Mouse (Mus musculus): ENCODE data around the gene Foxn3. TPM values are rescaled to one million over a fixed set of nuclear protein-coding genes. Genes with fewer than 3 reads are reported as not detected.

Foxn3 gene
- polyA plus RNA-seq, 1 experiment from 2014 or later = 87.3 TPM

- peaks cover 12% of the 10 kb centered on the region for H3K4me1 ChIP-seq (replicated peaks; ENCODE audit: control insufficient read depth, insufficient read depth, low read length)
These were observed 259.3 kb downstream of the Foxn3 start for GRCm38 (mm10) chr12:99304056-99304455.

GRCm38 (mm10) chr12:99303581-99303980 lies 259.8 kb downstream of the Foxn3 start:
- ATAC-seq (replicated peaks; ENCODE audit: low FRiP score) = no peak
- Histone ChIP-seq H3K27me3 (ENCODE audit: control insufficient read depth, insufficient read depth, low read length) (no peaks in the 10 kb centered on the region), H3K4me2 (ENCODE audit: low read depth, low read length, severe bottlenecking) (no peak overlapping the region), H3K27ac (ENCODE audit: low read depth, low read length) (no peak overlapping the region), H3K4me3 (ENCODE audit: low read depth, low read length) (no peak overlapping the region), H3K9me3 (ENCODE audit: control insufficient read depth, low read length) (no peaks in the 10 kb centered on the region), H3K9ac (ENCODE audit: low read length) (no peak overlapping the region), H3K36me3 (ENCODE audit: control insufficient read depth, insufficient read depth, low read length) (no peaks in the 10 kb centered on the region), H3K4me1 (replicated peaks; ENCODE audit: control insufficient read depth, insufficient read depth, low read length) (peaks cover 17% of the 10 kb centered on the region)
- 42% methylated on average over 6 of the region's 6 CpGs for WGBS
- DNase-seq (ENCODE audit: low spot score) = no peak

More at GRCm38 (mm10) chr12:99304056-99304455, 259.3 kb downstream of the Foxn3 start:
- Histone ChIP-seq H3K36me3 (ENCODE audit: control insufficient read depth, insufficient read depth, low read length) (no peaks in the 10 kb centered on the region), H3K27ac (ENCODE audit: low read depth, low read length) (no peak overlapping the region), H3K4me2 (ENCODE audit: low read depth, low read length, severe bottlenecking) (no peak overlapping the region), H3K4me3 (ENCODE audit: low read depth, low read length) (no peak overlapping the region), H3K27me3 (ENCODE audit: control insufficient read depth, insufficient read depth, low read length) (no peaks in the 10 kb centered on the region), H3K9ac (ENCODE audit: low read length) (no peak overlapping the region), H3K9me3 (ENCODE audit: control insufficient read depth, low read length) (no peaks in the 10 kb centered on the region)
- no peak for DNase-seq (ENCODE audit: low spot score)
- ATAC-seq (replicated peaks; ENCODE audit: low FRiP score) = no peak
- 71% methylated on average over 5 of the region's 5 CpGs for WGBS

GRCm38 (mm10) chr12:99299900-99300299 lies 263.5 kb downstream of the Foxn3 start:
- H3K27ac ChIP-seq (ENCODE audit: low read depth, low read length) = no peak overlapping the region
- no peak overlapping the region for H3K4me3 ChIP-seq (ENCODE audit: low read depth, low read length)
- no peaks in the 10 kb centered on the region for H3K36me3 ChIP-seq (ENCODE audit: control insufficient read depth, insufficient read depth, low read length)
- H3K27me3 ChIP-seq (ENCODE audit: control insufficient read depth, insufficient read depth, low read length) = no peaks in the 10 kb centered on the region
- DNase-seq (ENCODE audit: low spot score) (no peak), ATAC-seq (replicated peaks; ENCODE audit: low FRiP score) (peak; percentile 60; the same call in 1 of the 2 replicates)
- H3K4me2 ChIP-seq (ENCODE audit: low read depth, low read length, severe bottlenecking) = no peak overlapping the region
- H3K9ac ChIP-seq (ENCODE audit: low read length) = no peak overlapping the region
- no peaks in the 10 kb centered on the region for H3K9me3 ChIP-seq (ENCODE audit: control insufficient read depth, low read length)
- peaks cover 16% of the 10 kb centered on the region for H3K4me1 ChIP-seq (replicated peaks; ENCODE audit: control insufficient read depth, insufficient read depth, low read length)
- WGBS = 14% methylated on average over 4 of the region's 4 CpGs

- Histone ChIP-seq H3K4me3 (ENCODE audit: low read depth, low read length) (no peak overlapping the region), H3K9me3 (ENCODE audit: control insufficient read depth, low read length) (no peaks in the 10 kb centered on the region), H3K4me1 (replicated peaks; ENCODE audit: control insufficient read depth, insufficient read depth, low read length) (peaks cover 21% of the 10 kb centered on the region), H3K27ac (ENCODE audit: low read depth, low read length) (peak overlapping the region; percentile 19; the same call in 1 of the 2 replicates), H3K36me3 (ENCODE audit: control insufficient read depth, insufficient read depth, low read length) (no peaks in the 10 kb centered on the region), H3K9ac (ENCODE audit: low read length) (peak overlapping the region; percentile 28; the same call in 1 of the 2 replicates), H3K4me2 (ENCODE audit: low read depth, low read length, severe bottlenecking) (no peak overlapping the region), H3K27me3 (ENCODE audit: control insufficient read depth, insufficient read depth, low read length) (no peaks in the 10 kb centered on the region)
- WGBS = 16% methylated on average over 12 of the region's 12 CpGs
- ATAC-seq (replicated peaks; ENCODE audit: low FRiP score) = no peak
- no peak for DNase-seq (ENCODE audit: low spot score)
These were observed 264.4 kb downstream of the Foxn3 start for GRCm38 (mm10) chr12:99298851-99299600.

GRCm38 (mm10) chr12:99298242-99298641 lies 265.1 kb downstream of the Foxn3 start:
- Histone ChIP-seq H3K4me1 (replicated peaks; ENCODE audit: control insufficient read depth, insufficient read depth, low read length) (peaks cover 22% of the 10 kb centered on the region), H3K27ac (ENCODE audit: low read depth, low read length) (0 out of 2 replicates have a peak overlapping the region, but pooled peaks have one; percentile 19), H3K9ac (ENCODE audit: low read length) (no peak overlapping the region), H3K36me3 (ENCODE audit: control insufficient read depth, insufficient read depth, low read length) (no peaks in the 10 kb centered on the region), H3K9me3 (ENCODE audit: control insufficient read depth, low read length) (no peaks in the 10 kb centered on the region), H3K4me2 (ENCODE audit: low read depth, low read length, severe bottlenecking) (no peak overlapping the region), H3K4me3 (ENCODE audit: low read depth, low read length) (no peak overlapping the region), H3K27me3 (ENCODE audit: control insufficient read depth, insufficient read depth, low read length) (no peaks in the 10 kb centered on the region)
- DNase-seq (ENCODE audit: low spot score) (no peak), ATAC-seq (replicated peaks; ENCODE audit: low FRiP score) (no peak)
- 76% methylated on average over 6 of the region's 6 CpGs for WGBS

GRCm38 (mm10) chr12:99297792-99298191 lies 265.6 kb downstream of the Foxn3 start:
- H3K27me3 ChIP-seq (ENCODE audit: control insufficient read depth, insufficient read depth, low read length) = no peaks in the 10 kb centered on the region
- WGBS = 80% methylated on average over 2 of the region's 2 CpGs
- H3K27ac ChIP-seq (ENCODE audit: low read depth, low read length) = no peak overlapping the region
- ATAC-seq (replicated peaks; ENCODE audit: low FRiP score) (no peak), DNase-seq (ENCODE audit: low spot score) (no peak)
- peaks cover 22% of the 10 kb centered on the region for H3K4me1 ChIP-seq (replicated peaks; ENCODE audit: control insufficient read depth, insufficient read depth, low read length)
- no peak overlapping the region for H3K9ac ChIP-seq (ENCODE audit: low read length)
- H3K9me3 ChIP-seq (ENCODE audit: control insufficient read depth, low read length) = no peaks in the 10 kb centered on the region
- no peak overlapping the region for H3K4me2 ChIP-seq (ENCODE audit: low read depth, low read length, severe bottlenecking)
- no peaks in the 10 kb centered on the region for H3K36me3 ChIP-seq (ENCODE audit: control insufficient read depth, insufficient read depth, low read length)
- H3K4me3 ChIP-seq (ENCODE audit: low read depth, low read length) = no peak overlapping the region

- Histone ChIP-seq H3K9ac (ENCODE audit: low read length) (no peak overlapping the region), H3K36me3 (ENCODE audit: control insufficient read depth, insufficient read depth, low read length) (no peaks in the 10 kb centered on the region), H3K27me3 (ENCODE audit: control insufficient read depth, insufficient read depth, low read length) (no peaks in the 10 kb centered on the region), H3K4me3 (ENCODE audit: low read depth, low read length) (no peak overlapping the region), H3K27ac (ENCODE audit: low read depth, low read length) (no peak overlapping the region), H3K4me2 (ENCODE audit: low read depth, low read length, severe bottlenecking) (no peak overlapping the region), H3K4me1 (replicated peaks; ENCODE audit: control insufficient read depth, insufficient read depth, low read length) (peaks cover 15% of the 10 kb centered on the region), H3K9me3 (ENCODE audit: control insufficient read depth, low read length) (no peaks in the 10 kb centered on the region)
- ATAC-seq (replicated peaks; ENCODE audit: low FRiP score) = no peak
- no peak for DNase-seq (ENCODE audit: low spot score)
- WGBS = 81% methylated on average over 7 of the region's 7 CpGs
These were observed 269.9 kb downstream of the Foxn3 start for GRCm38 (mm10) chr12:99293532-99293931.

- H3K36me3 ChIP-seq (ENCODE audit: control insufficient read depth, insufficient read depth, low read length) = no peaks in the 10 kb centered on the region
- H3K4me1 ChIP-seq (replicated peaks; ENCODE audit: control insufficient read depth, insufficient read depth, low read length) = peaks cover 13% of the 10 kb centered on the region; the same call in 1 of the 2 replicates
- H3K4me3 ChIP-seq (ENCODE audit: low read depth, low read length) = no peak overlapping the region
- H3K9me3 ChIP-seq (ENCODE audit: control insufficient read depth, low read length) = no peaks in the 10 kb centered on the region
- H3K4me2 ChIP-seq (ENCODE audit: low read depth, low read length, severe bottlenecking) = no peak overlapping the region
- H3K27ac ChIP-seq (ENCODE audit: low read depth, low read length) = no peak overlapping the region
- ATAC-seq (replicated peaks; ENCODE audit: low FRiP score) (no peak), DNase-seq (ENCODE audit: low spot score) (no peak)
- H3K27me3 ChIP-seq (ENCODE audit: control insufficient read depth, insufficient read depth, low read length) = no peaks in the 10 kb centered on the region
- WGBS = 83% methylated on average over 6 of the region's 6 CpGs
- H3K9ac ChIP-seq (ENCODE audit: low read length) = no peak overlapping the region
These were observed 271.2 kb downstream of the Foxn3 start for GRCm38 (mm10) chr12:99292152-99292551.

GRCm38 (mm10) chr12:99287081-99287480 lies 276.3 kb downstream of the Foxn3 start:
- H3K9me3 ChIP-seq (ENCODE audit: control insufficient read depth, low read length) = no peaks in the 10 kb centered on the region
- DNase-seq (ENCODE audit: low spot score) (no peak), ATAC-seq (replicated peaks; ENCODE audit: low FRiP score) (no peak)
- no peak overlapping the region for H3K9ac ChIP-seq (ENCODE audit: low read length)
- WGBS = 56% methylated on average over 5 of the region's 5 CpGs
- peak overlapping the region; percentile 34; the same call in 1 of the 2 replicates for H3K27ac ChIP-seq (ENCODE audit: low read depth, low read length)
- no peaks in the 10 kb centered on the region for H3K36me3 ChIP-seq (ENCODE audit: control insufficient read depth, insufficient read depth, low read length)
- no peak overlapping the region for H3K4me2 ChIP-seq (ENCODE audit: low read depth, low read length, severe bottlenecking)
- no peaks in the 10 kb centered on the region for H3K27me3 ChIP-seq (ENCODE audit: control insufficient read depth, insufficient read depth, low read length)
- H3K4me1 ChIP-seq (replicated peaks; ENCODE audit: control insufficient read depth, insufficient read depth, low read length) = peaks cover 41% of the 10 kb centered on the region
- no peak overlapping the region for H3K4me3 ChIP-seq (ENCODE audit: low read depth, low read length)

Data from forebrain, embryonic 11.5 days (tissue).